Comparison of ENCODE assay signal across 9 mouse cellular contexts in the genomic region with DNA sequence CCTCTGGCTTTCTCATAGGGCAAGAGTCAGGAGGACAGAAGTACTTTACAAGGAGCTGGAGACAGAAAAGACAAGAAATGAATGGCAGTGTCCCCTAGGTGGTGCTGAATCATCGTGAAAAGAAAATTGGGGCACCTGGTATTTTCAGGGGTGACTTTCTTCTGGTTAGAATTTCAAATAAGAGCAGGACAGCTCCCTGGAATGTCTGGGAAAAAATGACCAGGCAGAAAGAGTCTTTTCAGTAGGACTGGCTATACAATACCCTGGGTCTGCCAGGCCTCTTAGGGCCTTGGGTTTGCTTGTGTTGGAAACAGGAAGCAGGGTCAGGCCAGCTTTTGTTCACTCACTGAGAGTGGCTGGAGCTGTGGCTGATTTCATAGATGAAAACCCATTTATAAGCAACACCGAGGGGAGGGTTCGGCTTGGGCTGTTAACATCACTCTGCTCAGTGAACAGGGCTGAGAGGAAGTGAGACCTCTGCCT. TPM values are rescaled to one million over a fixed set of nuclear protein-coding genes. Genes with fewer than 3 reads are reported as not detected.
A peak's percentile ranks its signal among the peaks of the same experiment; 100 is the strongest.
DNase-seq lines count a peak whose midpoint lies in the region; ATAC-seq and TF ChIP-seq lines count a peak whose summit lies in the region.
"Had no signal": no experiment of that assay in that cellular context is flagged by ENCODE, and none has a peak within 500 bp of the region (broad histone marks: within the 10 kb centered on the region; RNA-seq: fewer than 3 reads in every experiment).

No protein-coding gene starts in this region.

- H3K36me3 ChIP-seq in intestine, embryonic 15.5 days: no peaks in the 10 kb centered on the region
- no peaks in the 10 kb centered on the region for H3K36me3 ChIP-seq in midbrain, embryonic 12.5 days

- H3K9ac ChIP-seq in intestine, embryonic 15.5 days: no peak overlapping the region
- peak overlapping the region; percentile 15; the same call in 1 of the 2 replicates for H3K9ac ChIP-seq in midbrain, embryonic 12.5 days (replicated peaks)

- H3K4me1 ChIP-seq in intestine, embryonic 15.5 days (replicated peaks): no peaks in the 10 kb centered on the region
- peaks cover 21% of the 10 kb centered on the region for H3K4me1 ChIP-seq in midbrain, embryonic 12.5 days

- no peak overlapping the region for H3K4me2 ChIP-seq in intestine, embryonic 15.5 days (replicated peaks)
- no peak overlapping the region for H3K4me2 ChIP-seq in midbrain, embryonic 12.5 days (replicated peaks)

- peak; percentile 73 for TF ChIP-seq CTCF in left cerebral cortex, adult 2 months (IDR thresholded peaks at IDR 0.05)

- no peaks in the 10 kb centered on the region for H3K27me3 ChIP-seq in intestine, embryonic 15.5 days (replicated peaks)
- peaks cover 6% of the 10 kb centered on the region; the same call in 1 of the 2 replicates for H3K27me3 ChIP-seq in midbrain, embryonic 12.5 days

- H3K9me3 ChIP-seq in intestine, embryonic 15.5 days: no peaks in the 10 kb centered on the region
- H3K9me3 ChIP-seq in midbrain, embryonic 12.5 days: no peaks in the 10 kb centered on the region

- peak; percentile 30 for DNase-seq in CD4-positive, CD25-positive, alpha-beta regulatory T cell, adult 2 months (ENCODE audit: low read depth, low spot score)
- DNase-seq in cerebellum, adult 8-10 months: peak; percentile 77
- peak; percentile 27 to 47 for DNase-seq in frontal cortex, postnatal 10 days (ENCODE audit: low spot score in 2 of 2)
- peak; percentile 57 to 65 for DNase-seq in left cerebral cortex, adult 2 months (ENCODE audit: extremely low spot score in 1 of 2, low spot score in 2 of 2)
- peak; percentile 25 for DNase-seq in thymus, postnatal 14 days

- intact Hi-C loops in left cerebral cortex, adult 2 months (cut with DNase I): loop anchor here (1.0 to 10.0 kb wide), 9 partner anchors 96 to 952 kb away; partner anchors contain the start of genes Creb1 and Klf7

- H3K27ac ChIP-seq in intestine, embryonic 15.5 days: no peak overlapping the region
- peak overlapping the region; percentile 58; the same call in 1 of the 2 replicates for H3K27ac ChIP-seq in left cerebral cortex, adult 2 months
- H3K27ac ChIP-seq in midbrain, embryonic 12.5 days (replicated peaks): peak overlapping the region; percentile 60

- ATAC-seq in CD4-positive, CD25-positive, alpha-beta regulatory T cell, adult 4 months: no peak
- ATAC-seq in intestine, embryonic 15.5 days: peak; percentile 43; the same call in 1 of the 2 replicates
- peak; percentile 80 for ATAC-seq in midbrain, embryonic 12.5 days (ENCODE audit: low FRiP score, low read depth)

- H3K4me3 ChIP-seq in intestine, embryonic 15.5 days (replicated peaks): no peak overlapping the region
- no peak overlapping the region for H3K4me3 ChIP-seq in left cerebral cortex, adult 2 months
- H3K4me3 ChIP-seq in midbrain, embryonic 12.5 days: no peak overlapping the region

- WGBS in intestine, embryonic 15.5 days: 32% methylated on average over 3 of the region's 3 CpGs
- 13% methylated on average over 3 of the region's 3 CpGs for WGBS in midbrain, embryonic 12.5 days

RNA-seq across cellular contexts. Expression of gene 4933402D24Rik, which starts 5.8 kb away (rescaled TPM):
- polyA plus RNA-seq in CD4-positive, CD25-positive, alpha-beta regulatory T cell, adult 4 months (2017; shearing (Covaris generic)): not detected
- not detected in 2 replicates for polyA plus RNA-seq in intestine, embryonic 15.5 days (2015; fragmentation: Nextera tagmentation; extraction: Ambion mirVana)
- under 1 TPM; 0.25 to 0.33 TPM for total RNA-seq in left cerebral cortex, adult 2 months (2021)
- polyA plus RNA-seq in midbrain, embryonic 12.5 days (2016; fragmentation: Nextera tagmentation; extraction: Ambion mirVana): 0.19 and 0.25 TPM in 2 replicates
- polyA plus RNA-seq: gonadal fat pad, adult 2 months had no signal

RNA-seq across cellular contexts. Expression of gene Fastkd2, which starts 32.8 kb away (rescaled TPM):
- polyA plus RNA-seq in CD4-positive, CD25-positive, alpha-beta regulatory T cell, adult 4 months (2017; shearing (Covaris generic)): 10 to 100 TPM; 32.4 to 49.3 TPM
- 84.2 and 86.0 TPM in 2 replicates for polyA plus RNA-seq in intestine, embryonic 15.5 days (2015; fragmentation: Nextera tagmentation; extraction: Ambion mirVana)
- total RNA-seq in left cerebral cortex, adult 2 months (2021): 10 to 100 TPM; 21.1 to 27.4 TPM
- polyA plus RNA-seq in midbrain, embryonic 12.5 days (2016; fragmentation: Nextera tagmentation; extraction: Ambion mirVana): 52.4 and 52.5 TPM in 2 replicates

RNA-seq across cellular contexts. Expression of gene Mdh1b, which starts 33.1 kb away (rescaled TPM):
- not detected for polyA plus RNA-seq in CD4-positive, CD25-positive, alpha-beta regulatory T cell, adult 4 months (2017; shearing (Covaris generic))
- polyA plus RNA-seq in intestine, embryonic 15.5 days (2015; fragmentation: Nextera tagmentation; extraction: Ambion mirVana): not detected in 2 replicates
- total RNA-seq in left cerebral cortex, adult 2 months (2021): 1 to 10 TPM in 1 of 2 experiments, under 1 TPM in 1; 0.79 to 1.1 TPM
- polyA plus RNA-seq in midbrain, embryonic 12.5 days (2016; fragmentation: Nextera tagmentation; extraction: Ambion mirVana): 0.10 TPM in 1 of 2 replicates, not detected in the other

Comparison
In these comparisons a context has a peak if more than half of its experiments do, and no peak if none do; other contexts are left out.
1. DNase-seq: peak in every context shown above with its lines; median percentile 77 in cerebellum, adult 8-10 months; 61 in left cerebral cortex, adult 2 months; 37 in frontal cortex, postnatal 10 days; 30 in CD4-positive, CD25-positive, alpha-beta regulatory T cell, adult 2 months; 25 in thymus, postnatal 14 days.